Mouse (Mus musculus): Measurements from ENCODE around the gene Wipf2. TPM values are rescaled to one million over a fixed set of nuclear protein-coding genes. Genes with fewer than 3 reads are reported as not detected.
A peak's percentile ranks its signal among the peaks of the same experiment; 100 is the strongest.
"Not testable (repeated sequence)": the region's sequence is repeated elsewhere in the genome, so short reads cannot be mapped to it uniquely, and the experiment has no call there.

The Wipf2 gene
- polyA plus RNA-seq, 1 experiment from 2014 or later, result 3.9 TPM

- Histone ChIP-seq H3K4me1 (peaks cover 22% of the 10 kb centered on the region), H3K36me3 (peaks cover 55% of the 10 kb centered on the region), H3K27me3 (ENCODE audit: low read depth, poor library complexity, severe bottlenecking) (no peaks in the 10 kb centered on the region), H3K4me3 (peak overlapping the region; percentile 36), H3K9me3 (replicated peaks) (no peaks in the 10 kb centered on the region), H3K27ac (replicated peaks) (peak overlapping the region; percentile 87)
- DNase-seq (ENCODE audit: low spot score), result peak; percentile 74
- WGBS, result 3% methylated on average over 10 of the region's 10 CpGs
Observed at GRCm38 (mm10) chr11:98902621-98903245, 39.3 kb downstream of the Wipf2 start.

GRCm38 (mm10) chr11:98904577-98904976, 41.1 kb downstream of the Wipf2 start:
- Histone ChIP-seq H3K36me3 (peaks cover 50% of the 10 kb centered on the region), H3K9me3 (replicated peaks) (no peaks in the 10 kb centered on the region), H3K27me3 (ENCODE audit: low read depth, poor library complexity, severe bottlenecking) (no peaks in the 10 kb centered on the region), H3K27ac (replicated peaks) (peak overlapping the region; percentile 4; the same call in 1 of the 2 replicates), H3K4me3 (no peak overlapping the region), H3K4me1 (peaks cover 41% of the 10 kb centered on the region)
- no peak for DNase-seq (ENCODE audit: low spot score)
- WGBS, result 92% methylated on average over 2 of the region's 2 CpGs

GRCm38 (mm10) chr11:98905033-98905432, 41.6 kb downstream of the Wipf2 start:
- WGBS, result 91% methylated on average over 7 of the region's 7 CpGs
- DNase-seq (ENCODE audit: low spot score), result no peak
- no peak overlapping the region for H3K27ac ChIP-seq (replicated peaks)
- peaks cover 45% of the 10 kb centered on the region for H3K4me1 ChIP-seq
- no peaks in the 10 kb centered on the region for H3K27me3 ChIP-seq (ENCODE audit: low read depth, poor library complexity, severe bottlenecking)
- peaks cover 50% of the 10 kb centered on the region for H3K36me3 ChIP-seq
- no peak overlapping the region for H3K4me3 ChIP-seq
- H3K9me3 ChIP-seq (replicated peaks), result no peaks in the 10 kb centered on the region

GRCm38 (mm10) chr11:98905583-98905982, 42.1 kb downstream of the Wipf2 start:
- no peak overlapping the region for H3K27ac ChIP-seq (replicated peaks)
- no peaks in the 10 kb centered on the region for H3K27me3 ChIP-seq (ENCODE audit: low read depth, poor library complexity, severe bottlenecking)
- H3K36me3 ChIP-seq, result peaks cover 50% of the 10 kb centered on the region
- DNase-seq (ENCODE audit: low spot score), result no peak
- 87% methylated on average over 4 of the region's 4 CpGs for WGBS
- H3K4me1 ChIP-seq, result peaks cover 51% of the 10 kb centered on the region
- H3K4me3 ChIP-seq, result no peak overlapping the region
- no peaks in the 10 kb centered on the region for H3K9me3 ChIP-seq (replicated peaks)

GRCm38 (mm10) chr11:98907063-98907436, 43.6 kb downstream of the Wipf2 start:
- WGBS, result 63% methylated on average over 5 of the region's 5 CpGs
- H3K36me3 ChIP-seq, result peaks cover 51% of the 10 kb centered on the region
- no peaks in the 10 kb centered on the region for H3K27me3 ChIP-seq (ENCODE audit: low read depth, poor library complexity, severe bottlenecking)
- H3K4me1 ChIP-seq, result peaks cover 48% of the 10 kb centered on the region
- H3K27ac ChIP-seq (replicated peaks), result peak overlapping the region; percentile 75
- H3K9me3 ChIP-seq (replicated peaks), result no peaks in the 10 kb centered on the region
- DNase-seq (ENCODE audit: low spot score), result no peak
- peak overlapping the region; percentile 77 for H3K4me3 ChIP-seq

GRCm38 (mm10) chr11:98907437-98908173, 44.2 kb downstream of the Wipf2 start, which contains the start of gene Cdc6:
TSS of gene Cdc6 (plus strand) at chr11:98907801.
- WGBS, result under 1% methylated on average over 49 of the region's 49 CpGs
- H3K27ac ChIP-seq (replicated peaks), result peak within 1 kb of the TSS; percentile 88
- H3K4me3 ChIP-seq, result peak within 1 kb of the TSS; percentile 77
- no peaks in the 10 kb centered on the region for H3K27me3 ChIP-seq (ENCODE audit: low read depth, poor library complexity, severe bottlenecking)
- no peaks in the 10 kb centered on the region for H3K9me3 ChIP-seq (replicated peaks)
- H3K4me1 ChIP-seq, result peaks cover 42% of the 10 kb centered on the region
- DNase-seq (ENCODE audit: low spot score), result peak; percentile 98
- peaks cover 56% of the 10 kb centered on the region for H3K36me3 ChIP-seq

- no peak for DNase-seq (ENCODE audit: low spot score)
- Histone ChIP-seq H3K36me3 (peaks cover 76% of the 10 kb centered on the region), H3K27me3 (ENCODE audit: low read depth, poor library complexity, severe bottlenecking) (no peaks in the 10 kb centered on the region), H3K4me1 (peaks cover 29% of the 10 kb centered on the region), H3K4me3 (peak overlapping the region; percentile 77), H3K9me3 (replicated peaks) (no peaks in the 10 kb centered on the region), H3K27ac (replicated peaks) (no peak overlapping the region)
- 67% methylated on average over 6 of the region's 6 CpGs for WGBS
Observed at GRCm38 (mm10) chr11:98909654-98910053, 46.2 kb downstream of the Wipf2 start.

- 94% methylated on average over 11 of the region's 11 CpGs for WGBS
- Histone ChIP-seq H3K27me3 (ENCODE audit: low read depth, poor library complexity, severe bottlenecking) (no peaks in the 10 kb centered on the region), H3K9me3 (replicated peaks) (no peaks in the 10 kb centered on the region), H3K27ac (replicated peaks) (no peak overlapping the region), H3K4me3 (no peak overlapping the region), H3K36me3 (peaks cover 76% of the 10 kb centered on the region), H3K4me1 (peaks cover 29% of the 10 kb centered on the region)
- DNase-seq (ENCODE audit: low spot score), result no peak
Observed at GRCm38 (mm10) chr11:98910415-98910814, 47.0 kb downstream of the Wipf2 start.

- no peaks in the 10 kb centered on the region for H3K27me3 ChIP-seq (ENCODE audit: low read depth, poor library complexity, severe bottlenecking)
- 88% methylated on average over 5 of the region's 5 CpGs for WGBS
- H3K9me3 ChIP-seq (replicated peaks), result no peaks in the 10 kb centered on the region
- no peak for DNase-seq (ENCODE audit: low spot score)
- no peak overlapping the region for H3K27ac ChIP-seq (replicated peaks)
- no peak overlapping the region for H3K4me3 ChIP-seq
- peaks cover 29% of the 10 kb centered on the region for H3K4me1 ChIP-seq
- peaks cover 80% of the 10 kb centered on the region for H3K36me3 ChIP-seq
Observed at GRCm38 (mm10) chr11:98911498-98911897, 48.1 kb downstream of the Wipf2 start.

- Histone ChIP-seq H3K27me3 (ENCODE audit: low read depth, poor library complexity, severe bottlenecking) (no peaks in the 10 kb centered on the region), H3K4me3 (no peak overlapping the region), H3K36me3 (peaks cover 99% of the 10 kb centered on the region), H3K9me3 (replicated peaks) (no peaks in the 10 kb centered on the region), H3K27ac (replicated peaks) (no peak overlapping the region), H3K4me1 (peaks cover 16% of the 10 kb centered on the region)
- no peak for DNase-seq (ENCODE audit: low spot score)
- WGBS, result 83% methylated on average over 11 of the region's 11 CpGs
Observed at GRCm38 (mm10) chr11:98914196-98914595, 50.8 kb downstream of the Wipf2 start.

- not testable (repeated sequence) for H3K4me1 ChIP-seq; H3K27me3 ChIP-seq (ENCODE audit: low read depth, poor library complexity, severe bottlenecking); DNase-seq (ENCODE audit: low spot score); H3K4me3 ChIP-seq; H3K27ac ChIP-seq (replicated peaks); H3K9me3 ChIP-seq (replicated peaks)
- WGBS, result 95% methylated on average over 3 of the region's 3 CpGs
- peaks cover 99% of the 10 kb centered on the region for H3K36me3 ChIP-seq
Observed at GRCm38 (mm10) chr11:98916376-98916775, 52.9 kb downstream of the Wipf2 start.

GRCm38 (mm10) chr11:98917428-98918005, 54.1 kb downstream of the Wipf2 start:
- H3K27me3 ChIP-seq (ENCODE audit: low read depth, poor library complexity, severe bottlenecking), result no peaks in the 10 kb centered on the region
- no peaks in the 10 kb centered on the region for H3K9me3 ChIP-seq (replicated peaks)
- no peak overlapping the region for H3K4me3 ChIP-seq
- no peak overlapping the region for H3K27ac ChIP-seq (replicated peaks)
- DNase-seq (ENCODE audit: low spot score), result no peak
- 80% methylated on average over 13 of the region's 13 CpGs for WGBS
- peaks cover 99% of the 10 kb centered on the region for H3K36me3 ChIP-seq
- peaks cover 5% of the 10 kb centered on the region for H3K4me1 ChIP-seq

GRCm38 (mm10) chr11:98918231-98918630, 54.8 kb downstream of the Wipf2 start:
- no peak overlapping the region for H3K27ac ChIP-seq (replicated peaks)
- whole genome bisulfite sequencing, result 80% methylated on average over 9 of the region's 9 CpGs
- H3K36me3 ChIP-seq, result peaks cover 99% of the 10 kb centered on the region
- no peak for DNase-seq (ENCODE audit: low spot score)
- peaks cover 8% of the 10 kb centered on the region for H3K4me1 ChIP-seq
- H3K4me3 ChIP-seq, result no peak overlapping the region
- no peaks in the 10 kb centered on the region for H3K9me3 ChIP-seq (replicated peaks)
- no peaks in the 10 kb centered on the region for H3K27me3 ChIP-seq (ENCODE audit: low read depth, poor library complexity, severe bottlenecking)

All from midbrain, embryonic 10.5 days (tissue).